Comparison of ENCODE assay signal across 15 mouse cellular contexts in genomic region chr11:99082098-99082497, GRCm38 (mm10). TPM values are rescaled to one million over a fixed set of nuclear protein-coding genes. Genes with fewer than 3 reads are reported as not detected.
A peak's percentile ranks its signal among the peaks of the same experiment; 100 is the strongest.
DNase-seq lines count a peak whose midpoint lies in the region; ATAC-seq lines count a peak whose summit lies in the region.
"Had no signal": no experiment of that assay in that cellular context is flagged by ENCODE, and none has a peak within 500 bp of the region (broad histone marks: within the 10 kb centered on the region; RNA-seq: fewer than 3 reads in every experiment).

No protein-coding gene starts in this region.

- no peaks in the 10 kb centered on the region for H3K27me3 ChIP-seq in embryonic facial prominence, embryonic 10.5 days (replicated peaks; ENCODE audit: low read depth, poor library complexity, severe bottlenecking)
- H3K27me3 ChIP-seq in limb, embryonic 15.5 days, result no peaks in the 10 kb centered on the region
- no peaks in the 10 kb centered on the region for H3K27me3 ChIP-seq in forebrain, embryonic 11.5 days (ENCODE audit: control insufficient read depth, insufficient read depth, low read length)
- H3K27me3 ChIP-seq: midbrain, embryonic 13.5 days; neural tube, embryonic 15.5 days had no signal

- no peaks in the 10 kb centered on the region for H3K36me3 ChIP-seq in embryonic facial prominence, embryonic 10.5 days (replicated peaks)
- H3K36me3 ChIP-seq in limb, embryonic 15.5 days, result no peaks in the 10 kb centered on the region
- no peaks in the 10 kb centered on the region for H3K36me3 ChIP-seq in forebrain, embryonic 11.5 days (ENCODE audit: control insufficient read depth, insufficient read depth, low read length)
- H3K36me3 ChIP-seq: G1E; midbrain, embryonic 13.5 days; neural tube, embryonic 15.5 days had no signal

- intact Hi-C loops in left cerebral cortex, postnatal 4 days (cut with DNase I), result no loop called here

- no peaks in the 10 kb centered on the region for H3K9me3 ChIP-seq in embryonic facial prominence, embryonic 10.5 days
- H3K9me3 ChIP-seq in limb, embryonic 15.5 days, result no peaks in the 10 kb centered on the region
- H3K9me3 ChIP-seq in forebrain, embryonic 11.5 days (ENCODE audit: control insufficient read depth, low read length), result no peaks in the 10 kb centered on the region
- H3K9me3 ChIP-seq: G1E; midbrain, embryonic 13.5 days; neural tube, embryonic 15.5 days had no signal

- H3K4me1 ChIP-seq in embryonic facial prominence, embryonic 10.5 days, result peaks cover 67% of the 10 kb centered on the region
- peaks cover 59% of the 10 kb centered on the region for H3K4me1 ChIP-seq in limb, embryonic 15.5 days
- H3K4me1 ChIP-seq in forebrain, embryonic 11.5 days (replicated peaks; ENCODE audit: control insufficient read depth, insufficient read depth, low read length), result 0 out of 2 replicates have a peak, but pooled peaks cover 2% of the 10 kb centered on the region
- H3K4me1 ChIP-seq: midbrain, embryonic 13.5 days; neural tube, embryonic 15.5 days had no signal

- H3K4me3 ChIP-seq in embryonic facial prominence, embryonic 10.5 days, result no peak overlapping the region
- H3K4me3 ChIP-seq in limb, embryonic 15.5 days, result no peak overlapping the region
- no peak overlapping the region for H3K4me3 ChIP-seq in forebrain, embryonic 11.5 days (ENCODE audit: low read depth, low read length)
- H3K4me3 ChIP-seq: midbrain, embryonic 13.5 days; neural tube, embryonic 15.5 days had no signal

- H3K9ac ChIP-seq in limb, embryonic 15.5 days, result no peak overlapping the region
- no peak overlapping the region for H3K9ac ChIP-seq in forebrain, embryonic 11.5 days (ENCODE audit: low read length)
- H3K9ac ChIP-seq: midbrain, embryonic 13.5 days; neural tube, embryonic 15.5 days had no signal

- H3K27ac ChIP-seq in embryonic facial prominence, embryonic 10.5 days (replicated peaks), result peak overlapping the region; percentile 77
- peak overlapping the region; percentile 85 for H3K27ac ChIP-seq in limb, embryonic 15.5 days
- no peak overlapping the region for H3K27ac ChIP-seq in forebrain, embryonic 11.5 days (ENCODE audit: low read depth, low read length)
- H3K27ac ChIP-seq: hindbrain, postnatal 0 days; midbrain, embryonic 13.5 days; neural tube, embryonic 15.5 days had no signal

- DNase-seq in adrenal gland, postnatal 14 days, result peak; percentile 47
- no peak for DNase-seq in adrenal gland, adult 18-20 months (ENCODE audit: low spot score in 2 of 2)
- peak; percentile 37 for DNase-seq in left cerebral cortex, postnatal 4 days
- no peak for DNase-seq in left cerebral cortex, adult 9 months (ENCODE audit: low spot score in 2 of 2)
- DNase-seq in embryonic facial prominence, embryonic 10.5 days (ENCODE audit: low spot score), result no peak
- DNase-seq in forebrain, embryonic 11.5 days (ENCODE audit: low spot score), result no peak
- no peak for DNase-seq in thymus, postnatal 10 days (ENCODE audit: low spot score in 2 of 2)
- DNase-seq: adrenal gland, adult 2 months; heart, adult 11 months; thymus, postnatal 4 days had no signal

- H3K4me2 ChIP-seq in limb, embryonic 15.5 days, result 0 out of 2 replicates have a peak overlapping the region, but pooled peaks have one; percentile 12
- H3K4me2 ChIP-seq in forebrain, embryonic 11.5 days (ENCODE audit: low read depth, low read length, severe bottlenecking), result no peak overlapping the region
- H3K4me2 ChIP-seq: midbrain, embryonic 13.5 days; neural tube, embryonic 15.5 days had no signal

- ATAC-seq in limb, embryonic 15.5 days (ENCODE audit: insufficient number of reproducible peaks, low FRiP score, low TSS enrichment, low read depth), result peak; percentile 73
- no peak for ATAC-seq in forebrain, embryonic 11.5 days (replicated peaks; ENCODE audit: low FRiP score)
- ATAC-seq: hindbrain, postnatal 0 days; midbrain, embryonic 13.5 days had no signal

- WGBS in embryonic facial prominence, embryonic 10.5 days, result 67% methylated on average over 8 of the region's 8 CpGs
- 14% methylated on average over 8 of the region's 8 CpGs for WGBS in limb, embryonic 15.5 days
- WGBS in forebrain, embryonic 11.5 days, result 80% methylated on average over 8 of the region's 8 CpGs

RNA-seq across cellular contexts. Expression of gene Tns4, which starts 7.0 kb away (rescaled TPM):
- 0.52 and 0.90 TPM in 2 replicates for total RNA-seq in adrenal gland, postnatal 14 days (2021)
- total RNA-seq in adrenal gland, adult 18-20 months (2021), result under 1 TPM; 0.43 to 0.67 TPM
- not detected for total RNA-seq in left cerebral cortex, postnatal 4 days (2021)
- 0.96 and 1.0 TPM in 2 replicates for polyA plus RNA-seq in embryonic facial prominence, embryonic 10.5 days (2016; fragmentation: Nextera tagmentation; extraction: Ambion mirVana)
- 1.9 and 2.1 TPM in 2 replicates for polyA plus RNA-seq in limb, embryonic 15.5 days (2015; fragmentation: Nextera tagmentation; extraction: Ambion mirVana)
- polyA plus RNA-seq in forebrain, embryonic 11.5 days (2014; fragmentation: Nextera tagmentation; extraction: Ambion mirVana), result 0.27 and 0.65 TPM in 2 replicates

RNA-seq across cellular contexts. Expression of gene Igfbp4, which starts 41.1 kb away (rescaled TPM):
- 112 and 219 TPM in 2 replicates for total RNA-seq in adrenal gland, postnatal 14 days (2021)
- total RNA-seq in adrenal gland, adult 18-20 months (2021), result 100 to 1,000 TPM in 1 of 2 experiments, 10 to 100 TPM in 1; 74.6 to 150 TPM
- total RNA-seq in left cerebral cortex, postnatal 4 days (2021), result 10 to 100 TPM; 66.1 to 80.1 TPM
- 658 and 684 TPM in 2 replicates for polyA plus RNA-seq in embryonic facial prominence, embryonic 10.5 days (2016; fragmentation: Nextera tagmentation; extraction: Ambion mirVana)
- 1,243 and 1,296 TPM in 2 replicates for polyA plus RNA-seq in limb, embryonic 15.5 days (2015; fragmentation: Nextera tagmentation; extraction: Ambion mirVana)
- 246 and 252 TPM in 2 replicates for polyA plus RNA-seq in forebrain, embryonic 11.5 days (2014; fragmentation: Nextera tagmentation; extraction: Ambion mirVana)

RNA-seq across cellular contexts. Expression of gene Top2a, which starts 58.1 kb away (rescaled TPM):
- total RNA-seq in adrenal gland, postnatal 14 days (2021), result 52.0 and 70.5 TPM in 2 replicates
- total RNA-seq in adrenal gland, adult 18-20 months (2021), result 1 to 10 TPM; 3.2 to 4.3 TPM
- 10 to 100 TPM; 28.2 to 28.4 TPM for total RNA-seq in left cerebral cortex, postnatal 4 days (2021)
- 332 and 336 TPM in 2 replicates for polyA plus RNA-seq in embryonic facial prominence, embryonic 10.5 days (2016; fragmentation: Nextera tagmentation; extraction: Ambion mirVana)
- polyA plus RNA-seq in limb, embryonic 15.5 days (2015; fragmentation: Nextera tagmentation; extraction: Ambion mirVana), result 162 and 178 TPM in 2 replicates
- polyA plus RNA-seq in forebrain, embryonic 11.5 days (2014; fragmentation: Nextera tagmentation; extraction: Ambion mirVana), result 446 and 476 TPM in 2 replicates

Comparison
In these comparisons a context has a peak if more than half of its experiments do, and no peak if none do; other contexts are left out.
1. DNase-seq: peak in adrenal gland, postnatal 14 days (single experiment) and left cerebral cortex, postnatal 4 days (single experiment); none in adrenal gland, adult 18-20 months (0 of 2), left cerebral cortex, adult 9 months (0 of 2), embryonic facial prominence, embryonic 10.5 days (single experiment), forebrain, embryonic 11.5 days (single experiment) and thymus, postnatal 10 days (0 of 2).